Mouse (Mus musculus) hindbrain, embryonic 15.5 days (tissue): ENCODE measurements around the gene Osbpl2. TPM values are rescaled to one million over a fixed set of nuclear protein-coding genes. Genes with fewer than 3 reads are reported as not detected.

Experiments used
- ATAC-seq: fragments of 200-750 bp; cut with Nextera tagmentation; 2 replicates; pipeline ENCODE4 v1.8.0; 2017; ENCODE audit warnings: low read depth, moderate number of reproducible peaks, moderate TSS enrichment; ENCODE audit not compliant: low FRiP score
- H3K27ac ChIP-seq: fragments of 300-500 bp; sonication (generic); replicated peaks from 2 replicates; pipeline ENCODE4 v1.5.1; 2015; ENCODE audit warnings: mild to moderate bottlenecking, inconsistent platforms
- H3K27me3 ChIP-seq: fragments of 300-500 bp; sonication (generic); 2 replicates; pipeline ENCODE4 v1.6.1; 2015; ENCODE audit warnings: control low read depth, inconsistent platforms
- H3K36me3 ChIP-seq: fragments of 300-500 bp; sonication (generic); 2 replicates; pipeline ENCODE4 v1.6.1; 2015; ENCODE audit warnings: control low read depth, inconsistent platforms
- H3K4me1 ChIP-seq: fragments of 300-500 bp; sonication (generic); replicated peaks from 2 replicates; pipeline ENCODE4 v1.6.1; 2015; ENCODE audit warnings: control low read depth, inconsistent platforms
- H3K4me2 ChIP-seq: fragments of 300-500 bp; sonication (generic); 2 replicates; pipeline ENCODE4 v1.6.1; 2015; ENCODE audit warnings: moderate library complexity, mild to moderate bottlenecking, inconsistent platforms
- H3K4me3 ChIP-seq: fragments of 300-500 bp; sonication (generic); 2 replicates; pipeline ENCODE4 v1.5.1; 2015; ENCODE audit warnings: mild to moderate bottlenecking, inconsistent platforms
- H3K9ac ChIP-seq: fragments of 300-500 bp; sonication (generic); 2 replicates; pipeline ENCODE4 v1.6.1; 2015; ENCODE audit warnings: inconsistent platforms
- H3K9me3 ChIP-seq: fragments of 300-500 bp; sonication (generic); 2 replicates; pipeline ENCODE4 v1.6.1; 2016; ENCODE audit warnings: control low read depth, inconsistent platforms
- WGBS: fragments of 180-500 bp; shearing (Covaris S2); methylation state at CpG from one replicate; pipeline ENCODE4 v1.1.7; 2015; 5-methylcytosine and 5-hydroxymethylcytosine counted together
- polyA plus RNA-seq: library from polyadenylated mRNA; unstranded; fragments of >200 nt; fragmentation: Nextera tagmentation; extraction: Ambion mirVana; gene quantifications from 2 replicates; pipeline ENCODE4 v1.2.1, GENCODE M21; 2015

Osbpl2 gene
- polyA plus RNA-seq, 1 experiment from 2014 or later, result 72.7 TPM

DNA sequence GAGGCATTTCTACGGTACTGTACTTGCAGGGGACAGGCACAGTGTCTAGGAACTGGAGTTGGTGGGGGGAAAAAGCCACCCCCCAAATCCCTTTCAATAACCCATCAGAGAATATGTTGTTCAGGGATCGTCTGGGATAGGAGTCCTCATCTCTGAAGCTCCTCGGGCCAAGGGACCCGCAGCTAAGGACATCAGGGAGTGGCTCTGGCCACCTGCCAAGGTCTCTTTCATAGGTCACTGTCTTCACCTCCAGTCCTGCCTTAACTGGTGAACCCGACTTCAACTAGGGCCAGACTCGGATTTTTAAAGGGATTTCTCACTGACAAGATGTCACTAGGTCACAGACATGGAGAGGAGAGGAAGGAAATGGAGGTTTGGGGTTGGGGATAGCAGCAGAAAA is 10.8 kb upstream of the Osbpl2 start:
- Histone ChIP-seq H3K36me3 (no peaks in the 10 kb centered on the region), H3K9ac (no peak overlapping the region), H3K27ac (no peak overlapping the region), H3K27me3 (peaks cover 15% of the 10 kb centered on the region), H3K9me3 (no peaks in the 10 kb centered on the region), H3K4me1 (peaks cover 13% of the 10 kb centered on the region), H3K4me3 (no peak overlapping the region), H3K4me2 (no peak overlapping the region)
- no peak for ATAC-seq
- 62% methylated on average over 6 of the region's 6 CpGs for WGBS

DNA sequence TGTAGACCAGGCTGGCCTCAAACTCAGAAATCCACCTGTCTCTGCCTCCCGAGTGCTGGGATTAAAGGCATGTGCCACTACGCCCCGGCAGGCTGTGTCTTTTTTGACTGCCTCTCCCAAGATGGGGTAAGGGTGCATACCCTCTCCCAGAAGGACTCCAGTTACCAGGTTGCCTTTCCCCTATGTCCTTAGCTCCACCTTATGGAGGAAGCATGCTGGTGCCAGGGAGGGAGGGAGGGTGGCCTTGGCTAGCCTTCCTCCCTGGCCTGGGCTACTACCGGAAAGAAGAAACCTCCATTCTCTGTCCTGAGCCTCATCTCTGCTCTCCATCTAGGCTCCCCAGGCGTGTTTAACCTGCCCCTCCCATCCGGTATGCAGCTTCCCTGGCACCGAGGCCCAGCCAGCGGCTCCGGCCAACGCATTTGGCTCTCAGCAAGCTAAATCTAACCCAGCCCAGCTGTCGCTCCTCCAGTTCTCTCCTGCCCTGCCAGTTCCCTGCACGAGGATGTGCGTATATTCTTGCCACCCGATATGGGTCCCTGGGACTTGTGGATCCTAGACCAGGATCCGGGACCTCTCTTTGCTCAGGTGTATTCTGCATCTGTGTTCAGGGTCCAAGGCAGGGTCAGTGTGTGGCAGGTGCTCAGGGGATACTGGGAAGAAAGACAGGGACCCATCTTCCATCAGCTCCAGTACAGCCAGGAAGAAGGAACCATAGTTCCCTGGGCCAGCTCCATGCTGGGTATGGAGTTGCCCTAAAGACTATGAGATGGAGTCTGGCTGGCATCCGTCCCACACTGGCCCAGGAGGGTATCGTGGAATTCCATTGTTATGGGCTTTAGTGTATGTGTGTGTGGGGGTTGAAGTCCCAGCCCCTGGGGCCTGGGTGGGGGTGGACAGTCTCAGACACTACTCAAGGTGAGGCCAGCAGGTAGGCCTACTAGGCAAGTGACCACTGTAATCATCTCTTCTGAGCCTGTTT is 4.9 kb upstream of the Osbpl2 start:
- Histone ChIP-seq H3K27ac (peak overlapping the region; percentile 26; the same call in 1 of the 2 replicates), H3K9me3 (no peaks in the 10 kb centered on the region), H3K4me1 (peaks cover 44% of the 10 kb centered on the region), H3K36me3 (no peaks in the 10 kb centered on the region), H3K27me3 (no peaks in the 10 kb centered on the region), H3K4me3 (no peak overlapping the region), H3K9ac (no peak overlapping the region), H3K4me2 (no peak overlapping the region)
- no peak for ATAC-seq
- WGBS, result 46% methylated on average over 17 of the region's 17 CpGs

- Histone ChIP-seq H3K9me3 (no peaks in the 10 kb centered on the region), H3K36me3 (no peaks in the 10 kb centered on the region), H3K4me1 (peaks cover 50% of the 10 kb centered on the region), H3K4me3 (no peak overlapping the region), H3K27ac (peak overlapping the region; percentile 40), H3K4me2 (no peak overlapping the region), H3K9ac (no peak overlapping the region), H3K27me3 (no peaks in the 10 kb centered on the region)
- 39% methylated on average over 6 of the region's 6 CpGs for WGBS
- no peak for ATAC-seq
These were observed 3.8 kb upstream of the Osbpl2 start for GRCm38 (mm10) chr2:180115279-180115678.

- WGBS, result 66% methylated on average over 10 of the region's 10 CpGs
- Histone ChIP-seq H3K27me3 (no peaks in the 10 kb centered on the region), H3K4me3 (no peak overlapping the region), H3K36me3 (no peaks in the 10 kb centered on the region), H3K4me1 (peaks cover 58% of the 10 kb centered on the region), H3K27ac (no peak overlapping the region), H3K4me2 (no peak overlapping the region), H3K9me3 (no peaks in the 10 kb centered on the region), H3K9ac (no peak overlapping the region)
- no peak for ATAC-seq
These were observed 3.0 kb upstream of the Osbpl2 start for GRCm38 (mm10) chr2:180116081-180116493.

DNA sequence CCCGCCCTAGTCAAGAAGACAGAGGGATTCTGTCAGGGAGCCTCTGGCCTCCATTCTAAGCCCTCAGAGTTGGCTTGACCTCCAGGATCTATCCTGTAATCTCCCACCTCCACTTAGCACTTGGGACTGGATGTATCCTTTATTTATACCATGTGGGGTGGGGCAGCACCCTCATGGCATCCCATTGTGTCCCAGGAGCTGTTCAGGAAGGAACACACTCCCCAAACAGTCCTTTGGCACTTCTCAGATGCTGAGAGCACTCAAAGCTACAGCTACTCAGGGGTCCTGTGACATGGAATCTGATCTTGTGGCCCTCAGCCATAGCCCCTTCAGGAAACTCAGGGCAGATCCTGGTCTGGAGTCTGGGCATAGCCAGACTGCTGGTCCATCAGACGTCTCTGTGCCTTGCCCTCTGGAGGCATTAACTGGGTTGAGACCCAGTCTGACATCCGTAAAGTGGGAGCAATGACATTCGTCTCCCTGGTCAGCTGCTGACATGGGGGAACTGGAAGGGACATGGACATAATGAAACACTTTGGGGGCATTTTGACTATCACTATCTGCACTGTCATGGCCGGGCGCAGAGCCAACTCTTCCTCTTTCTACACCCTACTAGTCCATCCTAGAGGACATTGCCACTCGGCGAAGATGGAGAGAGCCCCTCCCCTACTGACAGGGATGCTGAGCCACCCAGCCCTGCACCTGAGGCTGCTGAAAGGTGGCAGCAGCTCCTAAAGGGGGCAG is 2.2 kb upstream of the Osbpl2 start:
- ATAC-seq, result no peak
- H3K4me3 ChIP-seq, result no peak overlapping the region
- H3K9ac ChIP-seq, result no peak overlapping the region
- no peaks in the 10 kb centered on the region for H3K36me3 ChIP-seq
- H3K4me2 ChIP-seq, result no peak overlapping the region
- H3K27me3 ChIP-seq, result no peaks in the 10 kb centered on the region
- 67% methylated on average over 8 of the region's 8 CpGs for WGBS
- H3K4me1 ChIP-seq, result peaks cover 60% of the 10 kb centered on the region
- no peaks in the 10 kb centered on the region for H3K9me3 ChIP-seq
- peak overlapping the region; percentile 15; the same call in 1 of the 2 replicates for H3K27ac ChIP-seq

DNA sequence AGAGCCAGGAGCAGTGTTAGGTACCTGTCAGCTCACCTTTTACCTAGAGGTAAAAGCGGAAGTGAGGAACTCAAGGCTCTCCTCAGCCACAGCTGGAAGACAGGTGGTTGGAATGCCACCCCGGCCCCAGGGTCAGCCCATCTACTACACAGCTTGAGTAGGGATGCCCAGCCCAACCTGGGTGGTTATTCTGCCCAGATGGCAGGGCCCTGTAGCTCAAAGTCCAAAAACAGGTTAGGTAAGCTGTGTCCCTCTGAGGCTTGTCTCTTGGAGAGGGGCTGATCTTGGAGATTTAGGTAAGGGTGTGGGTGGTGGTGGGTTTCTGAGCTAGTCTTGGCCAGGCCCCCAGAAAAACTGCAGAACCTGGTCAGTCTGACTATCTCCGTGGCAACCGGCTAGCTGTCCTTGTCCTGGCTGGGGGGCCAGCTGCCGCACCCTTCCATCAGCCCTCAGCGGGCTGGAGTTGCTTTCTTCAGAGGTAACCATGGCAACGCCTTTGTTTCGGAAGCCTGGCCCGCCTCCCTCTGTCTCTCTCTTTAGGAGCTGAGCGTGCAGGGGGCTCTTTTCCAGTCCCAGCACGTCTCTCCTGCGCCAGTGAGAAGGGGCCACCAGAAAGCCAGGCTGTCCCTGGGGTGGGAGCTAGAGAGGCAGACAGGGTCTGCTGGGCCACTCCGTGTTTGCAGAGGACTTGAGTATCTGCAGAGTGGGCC is 1.5 kb upstream of the Osbpl2 start:
- ATAC-seq, result peak; percentile 38
- Histone ChIP-seq H3K9ac (peak overlapping the region; percentile 9), H3K4me3 (no peak overlapping the region), H3K27me3 (no peaks in the 10 kb centered on the region), H3K27ac (peak overlapping the region; percentile 67), H3K36me3 (no peaks in the 10 kb centered on the region), H3K9me3 (no peaks in the 10 kb centered on the region), H3K4me1 (peaks cover 60% of the 10 kb centered on the region), H3K4me2 (peak overlapping the region; percentile 98)
- WGBS, result 7% methylated on average over 13 of the region's 13 CpGs

DNA sequence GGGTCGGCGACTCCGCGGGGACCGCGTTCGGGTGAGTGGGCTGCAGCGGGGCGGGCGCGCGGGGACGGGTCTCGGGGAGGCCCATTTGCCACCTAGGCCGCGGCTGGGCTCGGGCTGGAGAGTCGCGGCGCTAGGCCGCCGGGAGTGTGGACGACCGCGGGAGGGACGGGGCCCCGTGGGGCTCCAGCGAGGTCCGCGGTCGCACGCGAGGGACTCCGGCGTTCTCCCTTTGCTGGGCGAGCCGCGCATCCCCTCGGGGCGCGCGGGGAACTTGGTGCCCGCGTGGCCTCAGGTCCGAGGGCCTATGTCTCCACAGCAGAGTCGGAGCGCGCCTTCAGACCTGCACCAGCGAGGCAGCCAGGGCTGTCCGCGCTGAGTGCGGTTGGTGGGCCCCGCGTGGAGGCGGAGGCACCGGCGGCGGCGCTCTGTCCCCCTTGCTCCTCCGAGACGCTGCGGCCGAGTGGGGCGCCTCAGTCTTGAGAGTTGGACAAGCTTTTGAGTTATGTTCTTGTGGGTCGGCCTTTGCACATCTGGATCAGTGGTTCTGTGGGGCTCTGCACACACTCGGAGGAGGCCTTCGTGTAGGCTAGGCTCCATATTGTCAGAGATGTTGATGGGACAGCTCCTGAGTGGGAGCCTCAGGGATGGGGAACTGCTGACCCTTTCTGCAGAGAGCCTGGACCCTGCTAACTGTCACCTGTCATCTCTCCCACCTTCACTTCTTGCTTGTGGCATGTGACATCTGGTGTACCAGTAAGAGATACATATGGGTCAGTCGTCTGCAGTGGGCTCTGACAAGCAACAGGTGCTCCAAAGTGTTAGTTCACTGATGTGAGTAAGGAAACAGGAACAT is 559 bp downstream of the Osbpl2 start:
- Histone ChIP-seq H3K9me3 (no peaks in the 10 kb centered on the region), H3K9ac (peak overlapping the region; percentile 84), H3K27me3 (no peaks in the 10 kb centered on the region), H3K36me3 (peaks cover 5% of the 10 kb centered on the region), H3K4me3 (peak overlapping the region; percentile 94), H3K4me2 (peak overlapping the region; percentile 98), H3K4me1 (peaks cover 54% of the 10 kb centered on the region), H3K27ac (peak overlapping the region; percentile 79)
- WGBS, result under 1% methylated on average over 56 of the region's 68 CpGs
- peak; percentile 6; the same call in 1 of the 2 replicates for ATAC-seq

DNA sequence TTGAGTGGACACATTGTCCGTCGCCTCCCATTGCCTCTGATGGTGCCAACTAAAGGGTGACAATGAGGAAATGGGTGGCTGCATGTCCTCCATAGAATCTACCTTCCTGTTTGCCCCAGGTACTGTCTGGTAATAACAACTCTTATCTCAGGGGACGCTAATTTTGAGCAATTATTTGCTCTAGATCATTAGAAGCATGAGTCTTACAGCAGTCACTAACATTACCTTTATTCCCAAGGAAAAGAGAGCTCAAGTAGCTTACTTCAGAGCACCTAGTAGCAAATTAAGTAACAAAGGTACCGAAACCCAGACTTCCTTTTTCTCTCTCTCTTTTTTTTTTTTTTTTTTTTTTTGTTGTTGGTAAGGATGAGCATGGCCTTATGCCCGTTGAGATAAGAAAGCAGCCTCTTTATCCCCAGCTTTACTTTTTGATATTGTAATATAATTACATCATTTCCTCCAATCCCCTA is 1.2 kb downstream of the Osbpl2 start:
- Histone ChIP-seq H3K9me3 (no peaks in the 10 kb centered on the region), H3K4me3 (peak overlapping the region; percentile 94), H3K9ac (peak overlapping the region; percentile 84), H3K4me2 (peak overlapping the region; percentile 98), H3K4me1 (peaks cover 50% of the 10 kb centered on the region), H3K27me3 (no peaks in the 10 kb centered on the region), H3K27ac (0 out of 2 replicates have a peak overlapping the region, but pooled peaks have one; percentile 79), H3K36me3 (peaks cover 5% of the 10 kb centered on the region)
- no peak for ATAC-seq
- WGBS, result 78% methylated on average over 5 of the region's 5 CpGs

- no peak overlapping the region for H3K4me3 ChIP-seq
- H3K4me2 ChIP-seq, result no peak overlapping the region
- no peaks in the 10 kb centered on the region for H3K27me3 ChIP-seq
- H3K36me3 ChIP-seq, result peaks cover 5% of the 10 kb centered on the region
- peaks cover 43% of the 10 kb centered on the region for H3K4me1 ChIP-seq
- no peak overlapping the region for H3K9ac ChIP-seq
- no peaks in the 10 kb centered on the region for H3K9me3 ChIP-seq
- ATAC-seq, result no peak
- 89% methylated on average over 2 of the region's 2 CpGs for WGBS
- H3K27ac ChIP-seq, result no peak overlapping the region
These were observed 5.1 kb downstream of the Osbpl2 start for GRCm38 (mm10) chr2:180124192-180124591.

DNA sequence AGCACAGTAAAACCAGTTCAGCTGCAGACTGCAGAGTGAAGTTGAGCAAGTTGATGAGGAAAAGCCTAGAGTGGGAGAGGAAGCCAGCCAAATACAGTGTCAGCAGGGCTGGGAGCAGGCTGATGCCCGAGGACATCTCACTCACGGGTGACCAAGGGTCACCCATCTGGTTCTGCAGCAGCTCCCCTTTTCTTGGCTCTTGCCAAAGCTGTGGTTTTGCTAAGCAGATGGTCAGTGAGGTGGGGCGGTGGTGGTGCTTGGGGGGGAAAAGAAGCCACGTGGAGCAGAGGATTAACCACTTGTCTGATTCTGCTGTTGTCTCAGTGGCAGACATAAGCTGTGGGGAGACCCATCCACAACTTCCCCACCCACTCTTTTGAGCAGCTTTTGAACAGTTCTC is 7.1 kb downstream of the Osbpl2 start:
- H3K4me3 ChIP-seq, result no peak overlapping the region
- H3K27ac ChIP-seq, result no peak overlapping the region
- H3K27me3 ChIP-seq, result no peaks in the 10 kb centered on the region
- no peak overlapping the region for H3K4me2 ChIP-seq
- peaks cover 5% of the 10 kb centered on the region for H3K36me3 ChIP-seq
- peaks cover 28% of the 10 kb centered on the region for H3K4me1 ChIP-seq
- ATAC-seq, result 0 out of 2 replicates have a peak, but pooled peaks have one; percentile 59
- H3K9ac ChIP-seq, result no peak overlapping the region
- WGBS, result 21% methylated on average over 4 of the region's 4 CpGs
- H3K9me3 ChIP-seq, result no peaks in the 10 kb centered on the region

GRCm38 (mm10) chr2:180127675-180128074 is 8.6 kb downstream of the Osbpl2 start:
- WGBS, result 44% methylated on average over 1 of the region's 1 CpGs
- Histone ChIP-seq H3K9ac (no peak overlapping the region), H3K27me3 (no peaks in the 10 kb centered on the region), H3K27ac (no peak overlapping the region), H3K4me1 (peaks cover 27% of the 10 kb centered on the region), H3K9me3 (no peaks in the 10 kb centered on the region), H3K4me3 (no peak overlapping the region), H3K36me3 (peaks cover 5% of the 10 kb centered on the region), H3K4me2 (no peak overlapping the region)
- no peak for ATAC-seq
